Mouse (Mus musculus): ENCODE measurements around the gene March9. TPM values are rescaled to one million over a fixed set of nuclear protein-coding genes. Genes with fewer than 3 reads are reported as not detected.

The March9 gene
- 0.45 TPM for polyA plus RNA-seq (2014; fragmentation: Illumina TruSeq; extraction: RNeasy Lipid Tissue Mini Kit (QIAGEN cat#74804); ENCODE audit: low replicate concordance)

DNA sequence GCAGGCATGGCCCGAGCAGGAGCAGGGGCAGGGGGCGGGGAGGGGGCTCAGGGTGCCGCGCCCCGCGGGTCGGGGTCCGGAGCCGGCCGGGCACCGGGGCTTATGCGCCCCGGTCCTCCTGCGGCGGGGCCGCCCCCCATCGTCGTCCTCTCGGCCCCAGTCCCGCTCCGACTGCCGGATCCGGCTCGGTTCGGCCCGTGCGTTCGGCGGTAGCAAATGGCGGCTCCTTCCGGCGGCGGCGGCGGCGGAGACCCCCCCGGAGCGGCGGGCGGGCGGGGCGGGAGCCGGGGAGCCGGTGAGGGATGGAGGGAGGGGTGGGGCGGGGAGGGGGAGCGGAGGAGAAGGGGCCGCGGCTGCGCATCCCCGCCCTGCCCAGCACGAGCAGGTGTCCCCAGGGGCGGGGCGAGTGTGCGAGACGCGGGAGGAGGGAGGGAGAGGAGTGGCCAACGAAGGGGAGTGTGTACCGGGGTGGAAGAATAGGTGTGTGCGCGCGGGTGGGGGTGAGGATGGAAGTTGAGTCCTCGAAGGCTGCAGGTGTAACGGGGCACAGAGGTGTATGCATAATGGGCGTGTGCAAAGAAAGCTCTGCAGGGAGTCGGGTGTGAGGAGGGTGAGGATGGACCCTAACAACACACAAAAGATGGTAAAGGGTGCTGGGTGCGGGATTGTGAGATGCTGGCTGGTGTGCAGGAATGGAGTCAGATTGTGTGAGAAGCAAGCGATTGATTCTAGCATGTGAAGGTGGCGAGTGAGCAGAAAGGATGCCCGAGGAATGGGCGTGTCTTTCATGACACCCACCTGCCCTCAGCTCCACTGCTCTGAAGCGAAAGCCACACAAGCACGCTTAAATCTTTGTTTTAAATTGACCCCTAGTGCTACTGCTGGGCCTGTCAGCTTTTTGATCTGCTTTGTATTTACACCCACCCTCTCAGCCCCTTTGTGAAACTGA, at the start of gene March9:
March9 (minus strand) TSS at position 217 of the 949 bp plus-strand sequence.

DNA sequence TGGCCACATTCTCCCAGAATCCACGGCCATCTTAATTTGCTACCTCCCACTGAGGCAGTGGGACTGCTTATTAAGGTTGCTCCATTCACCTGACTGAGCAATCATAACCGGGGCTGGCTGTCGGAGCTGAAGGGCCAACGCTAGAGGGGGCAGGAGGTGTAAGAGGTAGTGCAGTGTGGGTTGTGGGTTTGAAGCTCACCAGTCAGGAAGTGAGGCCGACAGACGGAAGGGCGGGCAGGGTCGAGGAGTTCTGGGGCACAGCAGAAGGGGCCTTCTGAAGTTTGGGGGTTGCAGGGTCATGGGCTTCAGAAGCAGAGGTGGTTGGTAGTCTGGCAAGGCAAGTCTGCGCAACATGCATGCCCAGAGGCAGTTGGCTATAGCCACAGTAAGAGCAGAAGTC, 15.1 kb upstream of the March9 start, which contains the start of gene Agap2:
Agap2 (plus strand) TSS at position 205 of the 400 bp plus-strand sequence.

DNA sequence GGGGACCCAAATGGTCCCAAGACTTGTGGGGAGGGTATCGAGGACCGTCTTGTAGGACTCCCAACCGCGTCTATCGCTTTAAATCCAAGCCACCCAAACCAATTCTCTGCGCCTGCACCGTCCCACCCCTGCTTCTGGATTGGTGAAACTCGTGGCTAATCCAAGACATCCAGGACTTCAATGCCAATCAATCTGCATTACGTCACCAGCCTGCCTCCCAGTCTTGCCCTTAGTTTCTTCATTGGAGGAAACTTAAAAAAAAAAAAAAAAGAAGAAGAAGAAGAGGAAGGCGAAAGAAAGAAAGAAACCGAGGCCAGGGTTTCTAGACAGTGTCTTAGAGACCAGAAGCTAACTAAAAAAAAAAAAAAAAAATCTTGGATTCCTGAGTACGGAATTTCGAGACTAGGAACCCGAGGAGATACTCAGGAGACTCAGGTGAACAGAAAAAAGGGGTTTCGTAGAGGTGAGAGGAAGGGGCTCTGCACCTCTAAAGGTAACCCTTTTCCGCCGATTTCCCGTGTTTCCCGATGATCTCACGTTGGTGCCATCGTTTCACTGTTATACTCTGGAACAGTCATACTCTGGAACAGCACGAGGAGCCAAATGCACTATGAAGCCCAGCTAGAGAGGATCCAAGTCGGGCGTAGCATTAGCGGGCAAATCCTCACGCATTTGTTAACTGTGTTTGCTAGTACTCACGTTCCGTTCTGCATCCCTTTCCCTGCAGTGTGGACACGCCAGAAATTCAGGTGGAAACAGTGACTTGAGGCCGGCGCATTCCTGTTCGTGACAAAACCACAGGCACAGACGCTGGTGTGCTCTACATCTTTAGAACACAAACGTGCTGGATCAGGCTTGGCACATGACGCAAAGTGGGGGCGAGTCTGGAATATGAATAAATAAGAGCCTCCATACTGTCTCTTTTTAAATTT, 10.5 kb upstream of the March9 start, which contains the start of gene Tspan31:
Tspan31 (minus strand) TSS at position 75 of the 932 bp plus-strand sequence.

DNA sequence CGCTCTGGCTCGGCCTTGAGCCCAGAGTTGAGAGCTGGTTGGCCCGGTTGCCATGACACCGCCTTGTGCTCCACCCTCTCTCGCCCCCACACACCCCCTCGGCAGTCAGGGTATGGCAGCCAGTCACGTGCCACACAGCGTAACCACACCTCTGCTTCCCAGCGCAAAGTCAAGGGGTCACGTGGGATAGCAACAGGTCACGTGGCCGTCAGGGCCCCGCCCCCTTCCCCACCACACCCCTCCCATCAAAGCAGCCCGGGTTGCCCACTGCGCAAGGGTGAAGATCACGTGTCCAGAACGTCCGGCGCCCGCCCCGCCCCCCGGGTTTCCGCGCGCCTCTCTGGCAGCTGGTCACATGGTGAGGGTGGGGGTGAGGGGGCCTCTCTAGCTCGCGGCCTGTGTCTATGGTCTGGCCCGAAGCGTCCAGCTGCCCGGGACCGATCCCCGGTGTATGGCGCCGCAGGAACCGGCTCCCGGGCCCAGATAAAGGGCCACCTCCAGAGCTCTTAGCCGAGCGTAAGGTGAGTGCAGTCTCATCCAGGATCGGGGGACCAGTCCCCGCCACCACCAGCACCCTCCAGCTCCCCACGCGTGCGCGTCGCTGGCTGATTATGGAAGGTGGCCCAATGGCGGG, 3.4 kb upstream of the March9 start, which contains the start of gene Cdk4:
Cdk4 (plus strand) TSS at position 296 of the 634 bp plus-strand sequence.

DNA sequence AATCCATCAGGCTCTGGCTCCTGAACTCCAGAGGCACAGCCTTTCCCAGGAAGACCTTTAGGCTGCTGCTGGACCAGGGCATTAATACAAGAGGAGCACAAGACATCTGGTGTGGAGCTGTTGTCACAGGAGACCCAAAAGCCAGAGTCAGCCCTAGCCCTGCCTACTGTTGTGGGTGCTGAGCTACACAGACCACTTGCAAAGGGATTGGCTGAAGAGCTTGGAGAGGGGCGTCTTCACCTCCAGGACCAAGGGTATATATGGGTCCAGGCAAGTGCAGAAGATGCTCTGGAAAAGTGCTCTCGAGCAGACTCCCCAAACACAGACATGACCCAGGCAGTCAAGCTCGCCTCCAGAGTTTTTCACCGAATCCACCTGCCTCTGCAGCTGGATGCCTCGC, 12.0 kb downstream of the March9 start, which contains the start of gene Cyp27b1:
Cyp27b1 (plus strand) TSS at position 297 of the 400 bp plus-strand sequence.

DNA sequence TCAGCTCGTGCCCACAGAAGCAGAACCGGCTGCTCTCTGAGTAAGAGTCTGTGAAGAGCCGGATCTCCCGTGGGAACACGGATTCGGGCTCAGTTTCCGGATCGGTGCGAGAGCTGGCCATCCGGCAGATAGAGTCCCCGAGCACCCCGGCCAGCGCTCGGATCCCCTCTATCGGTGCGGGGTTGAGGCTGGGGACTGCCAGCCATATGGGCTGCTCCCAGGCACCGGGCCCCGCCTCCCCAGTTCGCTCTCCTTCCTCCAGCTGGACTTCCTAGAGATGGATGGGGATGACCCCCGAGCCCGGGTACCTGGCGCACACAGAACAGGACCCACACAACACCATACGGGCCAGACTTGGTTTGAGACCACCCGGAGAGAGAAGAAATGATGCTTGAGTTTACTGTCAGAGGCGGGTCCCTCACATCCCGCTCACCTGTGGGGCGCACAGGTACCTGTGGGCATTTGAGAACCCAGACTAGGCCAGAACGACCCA, 18.7 kb downstream of the March9 start, which contains the start of the genes Mettl1 and Eef1akmt3:
Mettl1 (plus strand) TSS at position 141 of the 493 bp plus-strand sequence.
Eef1akmt3 (minus strand) TSS at position 240 of the 493 bp plus-strand sequence.

DNA sequence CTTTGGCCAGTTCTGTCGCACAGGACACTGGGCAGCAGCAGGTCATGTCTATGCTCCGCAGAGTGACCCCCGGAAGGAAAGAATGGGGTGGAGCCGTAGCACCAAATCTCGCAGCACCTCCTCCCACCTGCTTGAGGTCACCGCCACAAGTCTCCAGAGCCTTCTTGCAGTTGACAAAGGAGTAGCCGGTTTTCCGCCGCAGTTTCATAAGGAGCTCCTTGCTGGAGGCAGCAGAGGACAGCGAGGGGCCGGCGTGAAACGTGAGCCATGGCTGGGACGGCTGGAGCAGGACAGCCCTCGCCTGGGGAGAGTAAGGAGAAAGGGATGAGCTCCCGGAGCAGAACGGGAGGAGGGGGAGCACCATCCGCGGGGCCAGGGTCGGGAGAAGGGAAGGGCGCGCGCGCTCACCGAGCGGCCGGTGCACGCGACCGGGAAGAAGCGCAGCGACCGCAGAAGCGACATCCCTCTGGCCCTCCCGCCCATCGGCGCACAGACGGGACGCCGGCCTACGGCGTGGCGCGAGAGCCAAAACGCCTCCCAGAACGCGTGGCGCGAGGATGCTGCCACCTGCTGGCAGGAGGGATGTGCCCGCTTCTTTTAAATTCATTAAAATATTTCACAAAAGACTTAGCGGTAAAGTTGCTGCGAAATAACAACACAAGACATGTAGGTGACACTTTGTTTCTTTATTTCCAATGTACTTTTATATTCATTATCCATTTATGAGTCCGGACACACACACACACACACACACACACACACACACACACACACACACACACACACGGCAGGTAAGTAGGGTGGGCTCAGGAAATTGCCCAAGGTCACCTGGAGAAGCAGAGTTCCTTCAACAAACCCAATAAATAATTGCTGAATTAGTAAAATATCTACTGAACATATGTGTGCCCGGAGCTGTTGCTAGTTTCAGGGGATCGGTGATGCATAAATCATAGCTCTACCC, 29.4 kb downstream of the March9 start, which contains the start of gene Tsfm:
Tsfm (minus strand) TSS at position 505 of the 961 bp plus-strand sequence.

Other genes with a start within 250 kb of the March9 start
- 2.1 TPM for gene Atp23, start 158.8 kb downstream of the March9 start, polyA plus RNA-seq (2014; fragmentation: Illumina TruSeq; extraction: RNeasy Lipid Tissue Mini Kit (QIAGEN cat#74804); ENCODE audit: low replicate concordance)
- 21.1 TPM for gene Ctdsp2, start 81.5 kb downstream of the March9 start, polyA plus RNA-seq (2014; fragmentation: Illumina TruSeq; extraction: RNeasy Lipid Tissue Mini Kit (QIAGEN cat#74804); ENCODE audit: low replicate concordance)
- gene Avil, start 59.5 kb downstream of the March9 start, polyA plus RNA-seq (2014; fragmentation: Illumina TruSeq; extraction: RNeasy Lipid Tissue Mini Kit (QIAGEN cat#74804); ENCODE audit: low replicate concordance) = 0.33 TPM
- gene Tsfm, start 29.3 kb downstream of the March9 start, polyA plus RNA-seq (2014; fragmentation: Illumina TruSeq; extraction: RNeasy Lipid Tissue Mini Kit (QIAGEN cat#74804); ENCODE audit: low replicate concordance) = 7.3 TPM
- gene Mettl1, start 18.8 kb downstream of the March9 start, polyA plus RNA-seq (2014; fragmentation: Illumina TruSeq; extraction: RNeasy Lipid Tissue Mini Kit (QIAGEN cat#74804); ENCODE audit: low replicate concordance) = 1.5 TPM
- 0.56 TPM for gene Eef1akmt3, start 18.7 kb downstream of the March9 start, polyA plus RNA-seq (2014; fragmentation: Illumina TruSeq; extraction: RNeasy Lipid Tissue Mini Kit (QIAGEN cat#74804); ENCODE audit: low replicate concordance)
- gene Cyp27b1, start 11.9 kb downstream of the March9 start, polyA plus RNA-seq (2014; fragmentation: Illumina TruSeq; extraction: RNeasy Lipid Tissue Mini Kit (QIAGEN cat#74804); ENCODE audit: low replicate concordance) = not detected
- gene Cdk4, start 3.4 kb upstream of the March9 start, polyA plus RNA-seq (2014; fragmentation: Illumina TruSeq; extraction: RNeasy Lipid Tissue Mini Kit (QIAGEN cat#74804); ENCODE audit: low replicate concordance) = 7.9 TPM
- gene Tspan31, start 10.1 kb upstream of the March9 start, polyA plus RNA-seq (2014; fragmentation: Illumina TruSeq; extraction: RNeasy Lipid Tissue Mini Kit (QIAGEN cat#74804); ENCODE audit: low replicate concordance) = 40.0 TPM
- gene Agap2, start 15.1 kb upstream of the March9 start, polyA plus RNA-seq (2014; fragmentation: Illumina TruSeq; extraction: RNeasy Lipid Tissue Mini Kit (QIAGEN cat#74804); ENCODE audit: low replicate concordance) = not detected
- gene Os9, start 60.9 kb upstream of the March9 start, polyA plus RNA-seq (2014; fragmentation: Illumina TruSeq; extraction: RNeasy Lipid Tissue Mini Kit (QIAGEN cat#74804); ENCODE audit: low replicate concordance) = 7.4 TPM
- gene B4galnt1, start 105.0 kb upstream of the March9 start, polyA plus RNA-seq (2014; fragmentation: Illumina TruSeq; extraction: RNeasy Lipid Tissue Mini Kit (QIAGEN cat#74804); ENCODE audit: low replicate concordance) = 11.8 TPM
- gene Slc26a10, start 120.5 kb upstream of the March9 start, polyA plus RNA-seq (2014; fragmentation: Illumina TruSeq; extraction: RNeasy Lipid Tissue Mini Kit (QIAGEN cat#74804); ENCODE audit: low replicate concordance) = not detected
- gene Arhgef25, start 129.9 kb upstream of the March9 start, polyA plus RNA-seq (2014; fragmentation: Illumina TruSeq; extraction: RNeasy Lipid Tissue Mini Kit (QIAGEN cat#74804); ENCODE audit: low replicate concordance) = 3.9 TPM
- gene Dtx3, start 135.5 kb upstream of the March9 start, polyA plus RNA-seq (2014; fragmentation: Illumina TruSeq; extraction: RNeasy Lipid Tissue Mini Kit (QIAGEN cat#74804); ENCODE audit: low replicate concordance) = 0.56 TPM
- 8.8 TPM for gene Pip4k2c, start 151.4 kb upstream of the March9 start, polyA plus RNA-seq (2014; fragmentation: Illumina TruSeq; extraction: RNeasy Lipid Tissue Mini Kit (QIAGEN cat#74804); ENCODE audit: low replicate concordance)
- gene Kif5a, start 203.2 kb upstream of the March9 start, polyA plus RNA-seq (2014; fragmentation: Illumina TruSeq; extraction: RNeasy Lipid Tissue Mini Kit (QIAGEN cat#74804); ENCODE audit: low replicate concordance) = 1.0 TPM
- gene Dctn2, start 206.2 kb upstream of the March9 start, polyA plus RNA-seq (2014; fragmentation: Illumina TruSeq; extraction: RNeasy Lipid Tissue Mini Kit (QIAGEN cat#74804); ENCODE audit: low replicate concordance) = 15.2 TPM
- 2.0 TPM for gene Mbd6, start 228.8 kb upstream of the March9 start, polyA plus RNA-seq (2014; fragmentation: Illumina TruSeq; extraction: RNeasy Lipid Tissue Mini Kit (QIAGEN cat#74804); ENCODE audit: low replicate concordance)

Measured in small intestine, adult 10 weeks (tissue).